Mouse (Mus musculus): ENCODE data around the gene Islr2.
A peak's percentile ranks its signal among the peaks of the same experiment; 100 is the strongest.
"Not testable (repeated sequence)": the region's sequence is repeated elsewhere in the genome, so short reads cannot be mapped to it uniquely, and the experiment has no call there.

Islr2 gene

DNA sequence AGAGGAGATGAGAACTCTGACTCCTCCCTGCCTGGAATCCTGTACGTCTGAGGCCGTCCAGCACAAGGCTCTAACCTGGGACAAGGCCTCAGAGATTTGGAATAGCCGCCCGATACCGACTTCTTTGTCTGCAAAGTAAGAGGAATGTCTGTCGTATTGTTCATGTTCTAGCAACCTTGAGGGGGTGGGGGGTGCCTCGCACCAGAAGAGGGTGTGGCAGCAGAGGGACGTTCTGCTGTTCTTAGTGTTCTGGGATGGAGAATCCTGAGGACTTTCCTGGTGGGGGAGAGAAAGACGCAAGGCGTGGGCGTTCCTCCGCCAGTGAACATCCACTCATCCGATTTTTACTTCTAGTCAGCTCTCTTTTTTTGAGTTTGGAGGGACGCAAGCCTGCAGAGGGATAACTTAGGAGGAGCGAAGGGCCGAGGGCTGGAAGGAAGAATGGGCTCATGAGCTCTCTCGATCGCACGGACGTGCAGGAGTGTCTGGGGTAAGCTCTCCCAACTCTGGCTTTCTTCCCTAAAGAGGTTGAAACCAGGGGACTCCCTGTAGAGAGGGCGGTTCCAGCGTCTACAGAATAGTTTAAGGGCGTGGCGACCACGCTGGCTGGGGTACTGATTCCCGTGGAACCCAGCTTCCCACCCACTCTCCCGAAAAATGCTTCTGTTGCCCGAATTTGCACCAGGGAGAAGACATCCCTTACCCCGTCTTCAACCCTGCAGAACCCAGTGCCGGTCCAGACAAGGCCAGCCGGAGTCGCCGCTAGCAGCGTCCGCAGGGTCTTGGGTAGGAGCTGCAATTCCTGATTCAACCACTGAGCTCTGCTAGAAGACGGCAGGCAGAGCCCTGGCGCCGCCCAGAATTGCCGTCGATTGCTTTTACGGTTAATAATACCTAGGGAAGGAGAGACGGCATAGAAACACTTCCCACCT is at the start of gene Islr2, which contains the start of gene Islr:
Gene Islr2, minus strand, starts transcription at position 804 of the 932 bp plus-strand sequence.
Gene Islr, minus strand, starts transcription at position 791 of the 932 bp plus-strand sequence.
- peak; percentile 86 for DNase-seq

GRCm38 (mm10) chr9:58253805-58254122 is 49.6 kb upstream of the Islr2 start:
- not testable (repeated sequence) for DNase-seq

GRCm38 (mm10) chr9:58253033-58253804 is 49.1 kb upstream of the Islr2 start, which contains the start of gene Stoml1:
TSS of gene Stoml1 (plus strand) at chr9:58253164.
- peak; percentile 97 for DNase-seq

- not testable (repeated sequence) for DNase-seq
These were observed 46.6 kb upstream of the Islr2 start for GRCm38 (mm10) chr9:58250730-58251129.

DNA sequence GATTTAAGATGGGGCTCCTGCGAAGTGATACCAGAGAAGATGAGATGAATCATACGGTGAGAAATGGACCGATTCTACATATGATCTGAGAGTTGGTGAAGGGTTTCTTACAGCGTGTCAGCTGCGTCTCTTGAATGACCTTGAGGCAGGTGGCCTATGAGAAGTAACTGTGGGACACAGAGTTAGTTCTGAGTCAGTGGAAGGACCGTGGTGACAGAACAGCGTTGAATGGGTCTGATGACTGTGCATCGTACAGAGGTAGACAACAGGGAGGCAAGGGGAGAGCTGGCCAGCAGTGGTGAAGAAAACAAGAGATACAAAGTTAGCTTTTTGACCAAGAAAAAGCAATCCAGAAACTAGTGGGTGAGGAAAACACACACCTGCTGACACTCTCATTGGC is 46.2 kb upstream of the Islr2 start:
- no peak for DNase-seq

DNA sequence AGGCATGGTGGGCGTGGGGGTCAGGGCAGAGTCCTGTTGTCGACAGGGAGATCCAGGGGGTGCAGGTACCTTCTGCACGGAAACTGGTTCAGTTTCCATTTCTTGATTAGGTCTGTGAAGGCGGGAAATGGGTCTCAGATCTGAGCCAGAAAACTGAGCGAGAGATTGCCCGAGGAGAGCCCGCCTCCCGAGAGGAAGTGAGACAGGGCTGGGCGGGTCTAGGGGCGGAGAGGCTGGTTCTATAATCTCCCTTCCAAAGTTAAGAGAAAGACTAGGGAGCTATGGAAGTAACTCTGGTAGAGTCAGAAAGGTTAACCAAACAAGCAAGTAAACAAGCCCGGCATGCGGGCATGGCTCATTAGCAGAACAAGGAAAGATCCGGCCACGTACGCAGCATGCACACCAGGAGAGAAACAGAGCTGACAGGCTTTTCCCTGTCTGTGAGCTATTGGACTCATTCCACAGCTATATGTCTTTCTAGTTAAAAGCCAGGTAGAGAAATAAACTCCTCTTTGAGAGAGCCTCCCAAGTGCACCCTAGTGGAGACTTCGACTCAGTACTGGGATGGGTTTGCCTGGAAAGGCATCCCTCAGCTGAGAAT is 45.6 kb upstream of the Islr2 start, which contains the start of gene Pml:
Gene Pml, minus strand, starts transcription at position 195 of the 601 bp plus-strand sequence.
- peak; percentile 67 for DNase-seq

DNA sequence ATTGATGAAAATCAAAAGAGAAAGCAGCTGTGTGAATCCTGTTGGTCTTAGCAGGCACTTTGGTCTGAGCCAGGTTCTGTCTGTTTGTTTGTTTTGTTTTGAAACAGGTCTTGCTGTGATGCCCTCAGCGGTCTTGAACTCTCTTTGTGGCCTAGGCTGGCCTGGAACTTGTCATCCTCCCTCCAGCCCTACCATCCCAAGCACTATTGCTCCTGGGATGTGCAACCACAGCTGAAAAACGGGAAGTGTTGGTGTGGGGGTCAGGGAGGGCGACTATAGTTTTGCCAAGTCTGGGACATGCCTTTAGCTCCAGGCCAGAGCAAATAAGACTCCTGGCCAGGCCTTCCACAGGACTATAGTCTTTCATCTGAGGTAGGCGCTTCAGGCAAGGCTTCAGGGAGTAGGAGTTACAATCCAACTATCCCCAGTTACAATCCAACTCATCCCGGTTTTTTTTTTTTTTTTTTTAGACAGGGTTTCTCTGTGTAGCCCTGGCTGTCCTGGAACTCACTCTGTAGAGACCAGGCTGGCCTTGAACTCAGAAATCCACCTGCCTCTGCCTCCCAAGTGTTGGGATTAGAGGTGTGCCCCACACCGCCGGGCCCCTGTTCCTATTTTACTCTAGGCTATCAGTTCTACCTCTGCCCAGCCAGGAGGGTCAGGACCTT is 44.8 kb upstream of the Islr2 start:
- DNase-seq: no peak

DNA sequence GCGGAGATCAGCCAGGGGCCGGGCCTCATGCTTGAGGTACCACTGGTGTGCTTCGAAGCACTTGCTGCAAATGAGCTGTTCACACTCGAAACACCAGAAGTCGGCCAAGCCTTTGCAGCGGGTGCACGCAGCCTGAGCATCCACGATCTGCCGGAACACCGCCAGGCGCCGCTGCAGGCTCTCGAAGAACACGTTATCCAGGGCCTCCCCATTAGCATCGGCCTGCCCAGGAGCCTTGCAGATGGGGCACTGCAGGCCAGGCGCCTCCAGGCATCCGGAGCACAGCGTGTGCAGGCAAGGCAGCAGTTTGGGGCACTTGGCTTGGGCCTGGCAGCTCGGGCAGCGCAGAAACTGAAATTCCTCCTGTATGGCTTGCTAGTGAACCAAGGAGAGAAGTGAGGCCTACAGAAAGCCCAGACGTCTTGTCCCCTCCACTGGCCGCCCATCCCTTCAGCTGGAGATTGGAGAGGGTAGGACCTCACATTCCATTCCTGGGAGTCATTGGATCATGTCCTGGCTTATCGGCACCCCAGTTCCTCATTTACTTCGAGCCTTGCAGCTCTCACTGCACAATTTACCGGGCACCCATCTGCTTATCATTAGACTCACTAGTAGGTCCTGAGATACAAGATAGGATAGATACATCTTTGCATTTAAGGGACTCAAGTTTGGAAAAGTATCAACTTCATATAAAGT is 43.1 kb upstream of the Islr2 start:
- peak; percentile 90 for DNase-seq

DNA sequence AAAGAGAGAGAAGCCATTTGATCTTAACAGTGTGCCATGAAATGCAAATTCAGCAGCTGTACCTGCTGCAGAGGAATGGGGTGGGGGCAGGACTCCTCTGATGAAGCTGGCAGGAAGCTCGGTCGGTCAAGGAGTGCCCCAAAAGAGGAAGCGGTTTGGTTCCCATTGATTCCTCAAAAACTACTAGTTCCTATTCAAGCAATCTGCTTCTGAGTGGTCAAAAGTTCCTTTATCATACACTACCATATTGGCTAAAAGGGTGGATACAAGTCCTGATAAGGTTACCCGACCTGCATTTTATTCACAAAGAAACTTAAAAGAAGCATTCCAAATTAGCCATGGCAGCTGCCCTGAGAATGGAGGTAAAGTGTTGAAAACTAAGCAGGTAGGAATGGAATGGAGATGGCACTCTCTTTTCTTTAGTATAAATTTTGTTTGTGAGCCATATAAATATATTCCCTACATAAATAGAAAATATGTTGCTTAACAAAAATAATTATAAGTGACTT is 42.0 kb upstream of the Islr2 start:
- no peak for DNase-seq

DNA sequence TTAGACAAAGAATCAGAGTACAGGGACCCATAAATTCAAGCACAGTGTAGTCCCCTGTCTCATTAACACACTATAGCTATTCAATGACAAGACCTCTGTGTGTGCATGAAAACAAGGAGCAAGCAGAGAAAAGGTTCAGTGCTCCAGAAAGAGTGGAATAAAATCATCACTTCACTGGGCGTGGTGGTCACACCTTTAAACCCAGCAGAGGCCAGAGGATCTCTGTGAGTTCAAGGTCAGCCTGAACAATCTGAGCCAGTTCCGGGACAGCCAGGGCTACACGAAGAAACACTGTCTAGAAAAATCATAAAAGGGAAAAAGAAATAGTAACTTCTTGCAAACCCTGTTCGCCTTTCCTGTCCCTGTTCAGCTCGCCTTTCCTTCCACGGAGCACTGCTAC is 39.6 kb upstream of the Islr2 start:
- no peak for DNase-seq

DNA sequence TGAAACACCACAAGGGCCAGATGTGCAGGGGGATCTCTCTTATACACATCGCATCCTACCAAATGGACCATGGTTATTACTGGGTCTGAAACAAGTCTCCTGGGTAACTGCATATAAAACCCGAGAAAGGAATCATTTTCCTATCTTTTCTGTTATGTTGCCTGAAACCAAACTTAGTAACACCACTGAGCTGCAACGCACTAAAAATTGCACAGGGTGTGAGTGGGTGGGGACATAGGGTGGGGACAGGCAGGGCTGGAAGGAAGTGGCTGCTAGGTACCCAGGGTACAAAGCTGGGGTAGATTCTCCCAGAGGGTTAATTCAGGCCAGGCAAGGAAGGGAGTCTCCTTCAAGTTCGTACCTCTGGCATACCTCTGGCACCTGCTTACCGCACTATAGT is 38.6 kb upstream of the Islr2 start:
- DNase-seq: no peak

DNA sequence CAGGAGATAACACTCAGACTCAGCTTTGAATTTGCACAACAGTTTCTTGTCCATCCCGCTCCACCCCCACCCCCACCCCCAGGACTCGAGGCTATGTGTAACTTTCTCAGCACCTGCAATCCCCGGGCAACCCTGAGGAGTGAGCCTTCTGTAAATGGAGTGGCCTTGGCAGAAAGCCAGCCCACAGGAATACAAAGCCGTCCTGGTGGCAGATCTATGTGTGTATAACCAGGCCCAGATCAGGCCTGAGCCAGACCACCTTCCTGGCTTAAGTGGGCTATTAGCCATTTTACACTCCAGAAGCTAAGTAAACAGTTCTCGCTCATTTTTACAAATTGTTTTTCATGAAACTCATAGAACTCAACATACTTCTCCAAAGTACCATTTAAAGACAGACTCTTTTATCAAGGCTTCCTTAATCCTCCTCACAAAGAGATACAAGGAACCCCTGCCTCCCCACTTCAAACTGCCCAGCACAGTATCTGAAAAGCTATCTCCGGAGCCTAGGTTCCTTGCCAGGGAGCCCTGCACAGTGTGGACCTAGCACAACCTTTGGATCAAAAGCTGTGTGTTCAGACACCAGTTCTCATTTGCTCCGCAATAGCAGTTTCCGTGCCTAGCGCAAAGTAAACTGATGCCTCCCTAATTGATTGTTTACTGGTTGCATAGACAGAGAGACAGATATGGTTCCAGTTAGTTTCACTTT is 37.8 kb upstream of the Islr2 start:
- peak; percentile 58 for DNase-seq

DNA sequence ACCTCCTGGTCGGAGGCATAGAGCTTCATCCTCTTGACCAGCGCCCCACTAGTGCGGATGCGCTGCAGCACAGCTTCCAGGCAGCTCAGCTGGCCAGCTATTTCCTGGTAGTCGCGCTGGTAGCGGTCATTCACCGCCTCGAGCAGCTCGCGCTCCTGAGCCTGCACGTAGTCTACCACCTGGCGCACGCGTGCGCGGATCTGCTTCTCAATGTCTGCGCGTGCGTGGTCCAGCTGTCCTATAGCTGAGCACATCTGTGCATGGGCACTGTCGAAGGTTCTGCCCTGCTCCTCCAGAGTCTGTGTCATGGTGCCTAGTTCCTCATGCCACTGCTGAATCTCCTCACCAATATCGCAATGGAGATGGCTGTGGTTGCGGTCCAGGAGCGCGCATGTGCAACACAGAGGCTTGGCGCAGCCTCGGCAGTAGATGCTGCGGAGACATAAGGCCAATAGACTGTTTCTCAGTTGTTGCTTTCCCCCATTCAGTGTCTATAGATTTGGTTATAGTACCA is 30.4 kb upstream of the Islr2 start:
- no peak for DNase-seq

- DNase-seq: no peak
These were observed 28.3 kb upstream of the Islr2 start for GRCm38 (mm10) chr9:58232374-58232773.

DNA sequence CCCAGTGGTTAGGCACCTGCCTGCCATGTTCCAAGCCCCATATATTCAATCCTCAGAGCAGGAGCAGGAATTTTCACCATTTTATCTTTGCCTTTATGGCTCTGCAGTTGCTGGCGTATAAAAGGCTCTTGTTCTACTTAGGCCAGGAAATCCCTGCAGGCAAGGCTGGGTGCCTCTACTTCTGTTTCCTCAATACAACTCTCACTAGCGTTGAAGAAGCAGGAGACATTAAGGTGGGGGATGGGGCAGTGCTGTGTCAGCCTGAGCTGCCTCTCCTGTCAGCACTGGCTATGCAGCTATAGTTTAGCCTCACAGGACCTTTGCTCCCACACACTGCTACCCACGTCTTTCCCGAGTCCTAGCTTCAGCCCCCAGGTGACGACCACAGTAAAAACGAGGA is 27.6 kb upstream of the Islr2 start:
- DNase-seq: no peak

GRCm38 (mm10) chr9:58228777-58229466 is 24.8 kb upstream of the Islr2 start:
- DNase-seq: no peak

DNA sequence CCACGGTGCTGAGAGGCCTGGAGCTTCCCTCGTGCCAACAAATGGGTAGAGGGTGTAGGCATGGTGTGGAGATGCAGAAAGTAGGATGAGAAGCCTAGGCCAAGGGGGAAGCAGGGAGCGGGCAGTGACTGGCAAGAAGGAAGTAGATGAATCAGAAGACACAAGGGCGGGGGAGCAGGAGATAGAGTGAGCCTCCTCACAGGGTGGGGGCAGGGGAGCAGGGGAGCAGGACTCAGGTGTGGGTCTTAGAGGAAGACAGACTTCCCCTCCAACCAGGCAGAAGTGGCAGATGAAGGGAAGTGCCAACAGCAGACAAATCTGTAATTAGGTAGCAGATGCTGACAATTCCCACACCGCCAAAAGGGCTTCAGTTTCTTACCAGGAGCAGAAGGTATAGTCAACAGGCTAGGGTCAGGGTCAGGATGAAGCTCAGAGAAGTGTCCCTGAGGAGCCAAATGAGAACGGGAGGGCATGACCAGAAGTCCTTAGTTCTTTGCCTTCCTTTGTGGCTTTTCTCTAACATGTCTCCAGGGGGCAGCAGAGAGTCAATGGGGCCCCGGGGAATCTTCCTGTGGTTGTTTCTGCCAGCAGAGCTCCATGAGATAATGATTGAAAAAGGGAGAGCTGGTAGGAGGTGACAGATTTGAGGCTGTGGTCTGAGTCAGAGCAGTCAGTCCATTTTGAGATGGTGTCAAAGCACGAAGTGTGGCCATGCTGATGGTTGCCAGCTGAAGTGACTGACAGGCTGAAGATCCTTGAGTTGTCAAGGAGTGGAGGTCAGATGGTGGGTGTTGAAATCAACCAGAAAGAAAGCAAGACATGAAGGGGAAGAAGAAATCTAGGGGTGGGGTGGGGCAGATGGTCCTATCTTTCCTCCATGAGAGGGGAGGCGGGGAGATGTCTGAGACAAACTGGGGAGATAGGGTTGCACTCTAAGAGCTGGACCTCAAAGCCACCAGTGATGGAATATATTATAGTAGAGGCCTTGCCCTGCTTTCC is 22.1 kb upstream of the Islr2 start:
- DNase-seq: peak; percentile 76

GRCm38 (mm10) chr9:58224356-58224755 is 20.2 kb upstream of the Islr2 start:
- DNase-seq: no peak

Measured in retina, postnatal 1 day (tissue).